Mouse (Mus musculus): ENCODE results near the gene Sh3gl1. TPM values are rescaled to one million over a fixed set of nuclear protein-coding genes. Genes with fewer than 3 reads are reported as not detected.

The Sh3gl1 gene
- total and polyA plus RNA-seq, 2 experiments from 2014 or later, result 64.1 to 84.8 TPM

GRCm38 (mm10) chr17:56020400-56021084 is 15.9 kb downstream of the Sh3gl1 start:
- ATAC-seq (ENCODE audit: low FRiP score), result no peak

GRCm38 (mm10) chr17:56018347-56019131 is 17.9 kb downstream of the Sh3gl1 start:
- H3K4me2 ChIP-seq (ENCODE audit: low read depth, low read length, poor library complexity, severe bottlenecking), result no peak overlapping the region
- DNase-seq (ENCODE audit: low spot score), result peak; percentile 66
- TF ChIP-seq CTCF (IDR thresholded peaks at IDR 0.05), result peak; percentile 70
- no peaks in the 10 kb centered on the region for H3K27me3 ChIP-seq (ENCODE audit: insufficient read depth, low read length)
- peak; percentile 55 for ATAC-seq (ENCODE audit: low FRiP score)
- H3K4me1 ChIP-seq (ENCODE audit: insufficient read depth, low read length), result 0 out of 2 replicates have a peak, but pooled peaks cover 3% of the 10 kb centered on the region
- peaks cover 51% of the 10 kb centered on the region for H3K36me3 ChIP-seq (ENCODE audit: insufficient read depth, low read length)
- peak overlapping the region; percentile 14; the same call in 1 of the 2 replicates for H3K27ac ChIP-seq (ENCODE audit: low read depth, low read length)
- H3K4me3 ChIP-seq (ENCODE audit: low read depth, low read length), result no peak overlapping the region
- H3K9ac ChIP-seq (replicated peaks; ENCODE audit: low read length, poor library complexity, severe bottlenecking), result no peak overlapping the region
- no peaks in the 10 kb centered on the region for H3K9me3 ChIP-seq (ENCODE audit: low read length)
- 73% methylated on average over 20 of the region's 20 CpGs for WGBS

More at GRCm38 (mm10) chr17:56020400-56021084, 15.9 kb downstream of the Sh3gl1 start:
- Histone ChIP-seq H3K9me3 (ENCODE audit: low read length) (no peaks in the 10 kb centered on the region), H3K9ac (replicated peaks; ENCODE audit: low read length, poor library complexity, severe bottlenecking) (no peak overlapping the region), H3K4me3 (ENCODE audit: low read depth, low read length) (no peak overlapping the region), H3K27me3 (ENCODE audit: insufficient read depth, low read length) (no peaks in the 10 kb centered on the region), H3K27ac (ENCODE audit: low read depth, low read length) (peak overlapping the region; percentile 47; the same call in 1 of the 2 replicates), H3K36me3 (ENCODE audit: insufficient read depth, low read length) (peaks cover 42% of the 10 kb centered on the region), H3K4me2 (ENCODE audit: low read depth, low read length, poor library complexity, severe bottlenecking) (no peak overlapping the region), H3K4me1 (ENCODE audit: insufficient read depth, low read length) (0 out of 2 replicates have a peak, but pooled peaks cover 3% of the 10 kb centered on the region)
- TF ChIP-seq CTCF (IDR thresholded peaks at IDR 0.05), result no peak
- no peak for DNase-seq (ENCODE audit: low spot score)
- WGBS, result 83% methylated on average over 6 of the region's 6 CpGs

GRCm38 (mm10) chr17:56017848-56018247 is 18.6 kb downstream of the Sh3gl1 start:
- Histone ChIP-seq H3K9me3 (ENCODE audit: low read length) (no peaks in the 10 kb centered on the region), H3K36me3 (ENCODE audit: insufficient read depth, low read length) (peaks cover 50% of the 10 kb centered on the region), H3K4me2 (ENCODE audit: low read depth, low read length, poor library complexity, severe bottlenecking) (no peak overlapping the region), H3K27ac (ENCODE audit: low read depth, low read length) (peak overlapping the region; percentile 14; the same call in 1 of the 2 replicates), H3K27me3 (ENCODE audit: insufficient read depth, low read length) (no peaks in the 10 kb centered on the region), H3K9ac (replicated peaks; ENCODE audit: low read length, poor library complexity, severe bottlenecking) (no peak overlapping the region), H3K4me1 (ENCODE audit: insufficient read depth, low read length) (0 out of 2 replicates have a peak, but pooled peaks cover 3% of the 10 kb centered on the region), H3K4me3 (ENCODE audit: low read depth, low read length) (no peak overlapping the region)
- no peak for TF ChIP-seq CTCF (IDR thresholded peaks at IDR 0.05)
- no peak for DNase-seq (ENCODE audit: low spot score)
- WGBS, result 92% methylated on average over 7 of the region's 7 CpGs
- 0 out of 2 replicates have a peak, but pooled peaks have one; percentile 3 for ATAC-seq (ENCODE audit: low FRiP score)

GRCm38 (mm10) chr17:56016793-56017785 is 19.3 kb downstream of the Sh3gl1 start:
- no peak overlapping the region for H3K27ac ChIP-seq (ENCODE audit: low read depth, low read length)
- DNase-seq (ENCODE audit: low spot score) (no peak), ATAC-seq (ENCODE audit: low FRiP score) (0 out of 2 replicates have a peak, but pooled peaks have one; percentile 1)
- H3K4me2 ChIP-seq (ENCODE audit: low read depth, low read length, poor library complexity, severe bottlenecking), result no peak overlapping the region
- WGBS, result 82% methylated on average over 15 of the region's 15 CpGs
- no peaks in the 10 kb centered on the region for H3K27me3 ChIP-seq (ENCODE audit: insufficient read depth, low read length)
- H3K4me1 ChIP-seq (ENCODE audit: insufficient read depth, low read length), result no peaks in the 10 kb centered on the region
- no peak overlapping the region for H3K9ac ChIP-seq (replicated peaks; ENCODE audit: low read length, poor library complexity, severe bottlenecking)
- no peaks in the 10 kb centered on the region for H3K9me3 ChIP-seq (ENCODE audit: low read length)
- TF ChIP-seq CTCF (IDR thresholded peaks at IDR 0.05), result no peak
- H3K4me3 ChIP-seq (ENCODE audit: low read depth, low read length), result no peak overlapping the region
- H3K36me3 ChIP-seq (ENCODE audit: insufficient read depth, low read length), result peaks cover 54% of the 10 kb centered on the region

DNA sequence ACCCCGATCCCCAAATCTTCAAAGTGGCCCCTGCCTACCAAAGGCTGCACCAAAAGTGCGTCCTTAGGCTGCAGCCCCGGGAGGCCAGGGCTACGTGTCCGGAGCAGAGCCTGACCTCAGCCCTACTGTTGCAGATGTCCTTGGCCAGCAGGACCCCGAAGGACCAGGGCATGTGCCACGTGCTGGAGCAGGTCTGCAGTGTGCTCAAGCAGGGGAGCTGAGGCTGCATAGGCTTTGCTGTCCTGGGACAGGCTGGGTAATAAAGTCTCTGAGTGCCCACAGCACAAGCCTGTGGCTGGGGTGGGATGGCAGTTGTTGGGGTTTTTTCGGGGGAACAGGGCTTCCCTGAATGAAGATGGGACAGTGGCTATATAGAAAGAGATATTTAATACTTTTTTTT is 20.1 kb downstream of the Sh3gl1 start:
- H3K4me3 ChIP-seq (ENCODE audit: low read depth, low read length), result no peak overlapping the region
- H3K4me1 ChIP-seq (ENCODE audit: insufficient read depth, low read length), result no peaks in the 10 kb centered on the region
- ATAC-seq (ENCODE audit: low FRiP score) (no peak), DNase-seq (ENCODE audit: low spot score) (no peak)
- H3K36me3 ChIP-seq (ENCODE audit: insufficient read depth, low read length), result peaks cover 60% of the 10 kb centered on the region
- no peak for TF ChIP-seq CTCF (IDR thresholded peaks at IDR 0.05)
- H3K27ac ChIP-seq (ENCODE audit: low read depth, low read length), result no peak overlapping the region
- 89% methylated on average over 8 of the region's 8 CpGs for WGBS
- no peak overlapping the region for H3K9ac ChIP-seq (replicated peaks; ENCODE audit: low read length, poor library complexity, severe bottlenecking)
- H3K4me2 ChIP-seq (ENCODE audit: low read depth, low read length, poor library complexity, severe bottlenecking), result no peak overlapping the region
- no peaks in the 10 kb centered on the region for H3K9me3 ChIP-seq (ENCODE audit: low read length)
- H3K27me3 ChIP-seq (ENCODE audit: insufficient read depth, low read length), result no peaks in the 10 kb centered on the region

Measured in midbrain, postnatal 0 days (tissue).